ENCODE assay signal across 20 mouse cellular contexts in genomic region chr15:3499020-3499419, GRCm38 (mm10).
"Had no signal": no experiment of that assay in that cellular context is flagged by ENCODE, and none has a peak within 500 bp of the region (broad histone marks: within the 10 kb centered on the region; RNA-seq: fewer than 3 reads in every experiment).

No protein-coding gene starts in this region.

- H3K27me3 ChIP-seq: limb, embryonic 13.5 days; liver, embryonic 13.5 days; midbrain, embryonic 12.5 days; midbrain, embryonic 15.5 days; neural tube, embryonic 12.5 days; neural tube, embryonic 15.5 days had no signal

- H3K4me1 ChIP-seq: limb, embryonic 10.5 days; liver, embryonic 13.5 days; midbrain, embryonic 12.5 days; midbrain, embryonic 15.5 days; neural tube, embryonic 12.5 days; neural tube, embryonic 15.5 days had no signal

- H3K27ac ChIP-seq: limb, embryonic 10.5 days; limb, embryonic 13.5 days; liver, embryonic 13.5 days; macrophage; midbrain, embryonic 12.5 days; midbrain, embryonic 15.5 days; neural tube, embryonic 12.5 days; neural tube, embryonic 15.5 days; stomach, postnatal 0 days had no signal

- H3K4me2 ChIP-seq: limb, embryonic 13.5 days; liver, embryonic 13.5 days; lung, embryonic 14.5 days; midbrain, embryonic 12.5 days; midbrain, embryonic 15.5 days; neural tube, embryonic 12.5 days; neural tube, embryonic 15.5 days had no signal

- DNase-seq: kidney, postnatal 10 days; kidney, postnatal 4 days; liver; liver, embryonic 13.5 days; lung, embryonic 14.5 days; right cerebral cortex, adult 18-20 months; right cerebral cortex, postnatal 14 days; right cerebral cortex, postnatal 4 days; thymus, adult 2 months; thymus, postnatal 14 days; thymus, postnatal 4 days had no signal

- H3K9ac ChIP-seq: limb, embryonic 13.5 days; liver, embryonic 13.5 days; lung, embryonic 14.5 days; midbrain, embryonic 12.5 days; midbrain, embryonic 15.5 days; neural tube, embryonic 12.5 days; neural tube, embryonic 15.5 days had no signal

- ATAC-seq: lung, postnatal 0 days; midbrain, embryonic 15.5 days had no signal

- H3K4me3 ChIP-seq: limb, embryonic 10.5 days; limb, embryonic 13.5 days; liver, embryonic 13.5 days; midbrain, embryonic 12.5 days; midbrain, embryonic 15.5 days; neural tube, embryonic 12.5 days; neural tube, embryonic 15.5 days had no signal

- H3K9me3 ChIP-seq: limb, embryonic 10.5 days; limb, embryonic 13.5 days; liver, embryonic 13.5 days; midbrain, embryonic 12.5 days; midbrain, embryonic 15.5 days; neural tube, embryonic 12.5 days; neural tube, embryonic 15.5 days had no signal

- H3K36me3 ChIP-seq: limb, embryonic 10.5 days; limb, embryonic 13.5 days; liver, embryonic 13.5 days; midbrain, embryonic 12.5 days; midbrain, embryonic 15.5 days; neural tube, embryonic 12.5 days; neural tube, embryonic 15.5 days had no signal
